ENCODE assay signal across 38 mouse cellular contexts in the genomic region with DNA sequence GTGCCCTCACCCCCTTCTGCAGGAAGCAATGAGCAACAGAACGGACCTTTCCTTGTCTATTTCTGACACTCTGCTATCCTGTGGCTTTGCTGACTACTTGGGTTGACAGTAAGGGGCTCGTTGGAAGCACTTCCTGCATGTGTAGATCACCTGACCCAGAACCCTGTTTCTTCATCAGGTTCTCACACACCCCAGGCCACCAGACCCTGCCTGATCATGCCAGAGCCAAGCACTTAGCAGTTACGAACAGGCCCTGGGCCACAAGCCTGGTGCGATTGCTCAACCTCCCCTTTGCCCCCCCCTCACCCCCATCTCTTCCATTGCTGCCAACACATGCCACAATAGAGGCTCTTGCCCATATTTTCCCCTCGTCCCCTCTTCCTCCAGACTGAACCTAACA. TPM values are rescaled to one million over a fixed set of nuclear protein-coding genes. Genes with fewer than 3 reads are reported as not detected.
DNase-seq lines count a peak whose midpoint lies in the region; ATAC-seq lines count a peak whose summit lies in the region.
"Had no signal": no experiment of that assay in that cellular context is flagged by ENCODE, and none has a peak within 500 bp of the region (broad histone marks: within the 10 kb centered on the region; RNA-seq: fewer than 3 reads in every experiment).

No protein-coding gene starts in this region.

- no peaks in the 10 kb centered on the region for H3K9me3 ChIP-seq in hindbrain, embryonic 11.5 days (ENCODE audit: control insufficient read depth, low read length)
- H3K9me3 ChIP-seq in hindbrain, embryonic 14.5 days (ENCODE audit: control insufficient read depth, low read length), result no peaks in the 10 kb centered on the region
- H3K9me3 ChIP-seq: embryonic facial prominence, embryonic 10.5 days; embryonic facial prominence, embryonic 15.5 days; forebrain, embryonic 13.5 days; heart, embryonic 12.5 days; midbrain, embryonic 10.5 days; midbrain, embryonic 15.5 days; neural tube, embryonic 12.5 days had no signal

- no peak for ATAC-seq in hindbrain, embryonic 11.5 days (ENCODE audit: low FRiP score)
- no peak for ATAC-seq in hindbrain, embryonic 14.5 days (ENCODE audit: low FRiP score)
- peak; percentile 79 for ATAC-seq in megakaryocyte progenitor cell, adult 5-6 weeks (replicated peaks; ENCODE audit: poor library complexity)
- ATAC-seq: forebrain, embryonic 13.5 days; hindbrain, embryonic 16.5 days; lung, postnatal 0 days; midbrain, embryonic 15.5 days; Patski had no signal

- 79% methylated on average over 5 of the region's 5 CpGs for WGBS in hindbrain, embryonic 11.5 days
- 87% methylated on average over 5 of the region's 5 CpGs for WGBS in hindbrain, embryonic 14.5 days

- 0 out of 2 replicates have a peak overlapping the region, but pooled peaks have one; percentile 19 for H3K9ac ChIP-seq in hindbrain, embryonic 11.5 days (ENCODE audit: low read depth, low read length)
- no peak overlapping the region for H3K9ac ChIP-seq in hindbrain, embryonic 14.5 days
- H3K9ac ChIP-seq: embryonic facial prominence, embryonic 15.5 days; forebrain, embryonic 13.5 days; heart, embryonic 12.5 days; midbrain, embryonic 15.5 days; neural tube, embryonic 12.5 days had no signal

- H3K27ac ChIP-seq in hindbrain, embryonic 11.5 days (ENCODE audit: low read depth, low read length), result no peak overlapping the region
- no peak overlapping the region for H3K27ac ChIP-seq in hindbrain, embryonic 14.5 days
- H3K27ac ChIP-seq: embryonic facial prominence, embryonic 10.5 days; embryonic facial prominence, embryonic 15.5 days; forebrain, embryonic 13.5 days; heart, adult 2 months; midbrain, embryonic 10.5 days; midbrain, embryonic 15.5 days; neural tube, embryonic 12.5 days had no signal

- H3K4me3 ChIP-seq in hindbrain, embryonic 11.5 days (ENCODE audit: low read depth, low read length), result no peak overlapping the region
- H3K4me3 ChIP-seq in hindbrain, embryonic 14.5 days (replicated peaks; ENCODE audit: low read length), result no peak overlapping the region
- H3K4me3 ChIP-seq: embryonic facial prominence, embryonic 10.5 days; embryonic facial prominence, embryonic 15.5 days; forebrain, embryonic 13.5 days; heart, adult 2 months; heart, embryonic 12.5 days; midbrain, embryonic 10.5 days; midbrain, embryonic 15.5 days; neural tube, embryonic 12.5 days had no signal

- DNase-seq in hindbrain, embryonic 11.5 days (ENCODE audit: low spot score), result no peak
- DNase-seq in hindbrain, embryonic 14.5 days (ENCODE audit: low spot score), result no peak
- DNase-seq in NIH3T3 (ENCODE audit: low read depth), result peak; percentile 15
- peak; percentile 23 for DNase-seq in gonadal fat pad, adult 2 months (ENCODE audit: low read depth)
- DNase-seq in heart, adult 11 months, result no peak
- DNase-seq in gastrocnemius, postnatal 14 days, result no peak
- DNase-seq: cerebellum, adult 2 months; gastrocnemius, postnatal 10 days; heart, adult 2 months; heart, postnatal 4 days; kidney, adult 8-10 months; kidney, postnatal 10 days; lung, adult 18-20 months; lung, postnatal 4 days; right cerebral cortex, postnatal 4 days; thymus, postnatal 4 days had no signal

- intact Hi-C loops in gastrocnemius, postnatal 14 days (cut with DNase I; ENCODE audit: low total_unique reads), result no loop called here

- no peak overlapping the region for H3K4me2 ChIP-seq in hindbrain, embryonic 11.5 days (replicated peaks; ENCODE audit: low read depth, low read length)
- no peak overlapping the region for H3K4me2 ChIP-seq in hindbrain, embryonic 14.5 days (replicated peaks)
- H3K4me2 ChIP-seq: embryonic facial prominence, embryonic 15.5 days; forebrain, embryonic 13.5 days; heart, embryonic 12.5 days; liver, embryonic 11.5 days; midbrain, embryonic 15.5 days; neural tube, embryonic 12.5 days had no signal

- no peaks in the 10 kb centered on the region for H3K36me3 ChIP-seq in hindbrain, embryonic 11.5 days (ENCODE audit: control insufficient read depth, insufficient read depth, low read length)
- no peaks in the 10 kb centered on the region for H3K36me3 ChIP-seq in hindbrain, embryonic 14.5 days (replicated peaks; ENCODE audit: control insufficient read depth, insufficient read depth)
- H3K36me3 ChIP-seq: embryonic facial prominence, embryonic 10.5 days; embryonic facial prominence, embryonic 15.5 days; heart, embryonic 12.5 days; midbrain, embryonic 10.5 days; midbrain, embryonic 15.5 days; neural tube, embryonic 12.5 days had no signal

- no peaks in the 10 kb centered on the region for H3K27me3 ChIP-seq in hindbrain, embryonic 11.5 days (ENCODE audit: control insufficient read depth, insufficient read depth, low read length)
- no peaks in the 10 kb centered on the region for H3K27me3 ChIP-seq in hindbrain, embryonic 14.5 days (ENCODE audit: control insufficient read depth, insufficient read depth, low read length)
- H3K27me3 ChIP-seq: embryonic facial prominence, embryonic 15.5 days; forebrain, embryonic 13.5 days; midbrain, embryonic 15.5 days had no signal

- no peaks in the 10 kb centered on the region for H3K4me1 ChIP-seq in hindbrain, embryonic 11.5 days (replicated peaks; ENCODE audit: control insufficient read depth, insufficient read depth, low read length)
- peaks cover 14% of the 10 kb centered on the region for H3K4me1 ChIP-seq in hindbrain, embryonic 14.5 days (replicated peaks; ENCODE audit: control insufficient read depth, insufficient read depth, low read length)

RNA-seq across cellular contexts. Expression of a gene that starts 41.7 kb away (rescaled TPM):
- 3.3 and 3.4 TPM in 2 replicates for polyA plus RNA-seq in hindbrain, embryonic 11.5 days (2014; fragmentation: Nextera tagmentation; extraction: Ambion mirVana)
- 22.7 and 26.2 TPM in 2 replicates for polyA plus RNA-seq in hindbrain, embryonic 14.5 days (2014; fragmentation: Nextera tagmentation; extraction: Ambion mirVana)
- polyA plus RNA-seq in gonadal fat pad, adult 2 months (2012; rRNA removed), result 2.3 and 3.5 TPM in 2 replicates
- total RNA-seq in megakaryocyte progenitor cell, adult 5-6 weeks (2015), result 6.0 and 8.3 TPM in 2 replicates
- total RNA-seq in megakaryocyte progenitor cell, adult 5-6 weeks (2017), result 2.2 and 2.3 TPM in 2 replicates
- under 1 TPM; 0.18 to 0.21 TPM for total RNA-seq in gastrocnemius, postnatal 14 days (2021)
- total RNA-seq: CH12.LX had no signal

RNA-seq across cellular contexts. Expression of a gene that starts 48.5 kb away (rescaled TPM):
- polyA plus RNA-seq in hindbrain, embryonic 11.5 days (2014; fragmentation: Nextera tagmentation; extraction: Ambion mirVana), result not detected in 2 replicates
- not detected in 2 replicates for polyA plus RNA-seq in hindbrain, embryonic 14.5 days (2014; fragmentation: Nextera tagmentation; extraction: Ambion mirVana)
- polyA plus RNA-seq in gonadal fat pad, adult 2 months (2012; rRNA removed), result 0.12 and 0.32 TPM in 2 replicates
- not detected in 2 replicates for total RNA-seq in megakaryocyte progenitor cell, adult 5-6 weeks (2015)
- total RNA-seq in megakaryocyte progenitor cell, adult 5-6 weeks (2017), result not detected in 2 replicates
- not detected for total RNA-seq in gastrocnemius, postnatal 14 days (2021)
- total RNA-seq: adrenal gland, postnatal 36 days; ES-E14; gastrocnemius, postnatal 10 days; heart, adult 2 months; heart, postnatal 4 days; left cerebral cortex, postnatal 10 days had no signal
- polyA plus RNA-seq: brain, embryonic 14.5 days; cerebellum, adult 2 months; embryonic facial prominence, embryonic 10.5 days; embryonic facial prominence, embryonic 15.5 days; forebrain, embryonic 13.5 days; heart, adult 2 months; heart, postnatal 0 days; hindbrain, embryonic 16.5 days; intestine, embryonic 14.5 days; large intestine, adult 2 months; limb, embryonic 11.5 days; liver, embryonic 11.5 days; lung, postnatal 0 days; midbrain, embryonic 10.5 days; neural tube, embryonic 12.5 days; Patski; spleen, adult 2 months had no signal

Comparison
In these comparisons a context has a peak if more than half of its experiments do, and no peak if none do; other contexts are left out.
1. DNase-seq: peak in NIH3T3 (single experiment) and gonadal fat pad, adult 2 months (single experiment); none in hindbrain, embryonic 11.5 days (single experiment), hindbrain, embryonic 14.5 days (single experiment), heart, adult 11 months (single experiment) and gastrocnemius, postnatal 14 days (single experiment).